Mouse (Mus musculus) testis, adult 2 months (tissue): Measurements from ENCODE around the gene Mrpl55. TPM values are rescaled to one million over a fixed set of nuclear protein-coding genes. Genes with fewer than 3 reads are reported as not detected.

Source experiments
- H3K27ac ChIP-seq: fragments of 200-500 bp; 2 replicates; pipeline ENCODE4 v1.5.1; 2012; ENCODE audit warnings: low read depth, low read length; ENCODE audit not compliant: control insufficient read depth, insufficient read depth
- H3K27me3 ChIP-seq: fragments of 200-500 bp; 2 replicates; pipeline ENCODE4 v1.6.1; 2012; ENCODE audit warnings: mild to moderate bottlenecking, low read length, moderate library complexity; ENCODE audit not compliant: control insufficient read depth, insufficient read depth
- H3K36me3 ChIP-seq: fragments of 200-500 bp; 2 replicates; pipeline ENCODE4 v1.6.1; 2012; ENCODE audit warnings: mild to moderate bottlenecking, low read length; ENCODE audit not compliant: control insufficient read depth, insufficient read depth
- H3K4me1 ChIP-seq: fragments of 200-500 bp; 2 replicates; pipeline ENCODE4 v1.6.1; 2012; ENCODE audit warnings: low read length; ENCODE audit not compliant: control insufficient read depth, insufficient read depth
- H3K4me3 ChIP-seq: fragments of 200-500 bp; 2 replicates; pipeline ENCODE4 v1.5.1; 2012; ENCODE audit warnings: low read depth, mild to moderate bottlenecking, low read length, moderate library complexity, mixed read lengths; ENCODE audit not compliant: control insufficient read depth
- CTCF ChIP-seq: fragments of 200-500 bp; IDR thresholded peaks from 2 replicates; pipeline ENCODE4 v1.5.1; 2012; ENCODE audit warnings: low read depth, mild to moderate bottlenecking, inconsistent platforms, low read length, moderate library complexity; ENCODE audit not compliant: control insufficient read depth, insufficient read depth, insufficient replicate concordance
- POLR2A ChIP-seq: fragments of 200-500 bp; IDR thresholded peaks from 2 replicates; pipeline ENCODE4 v1.6.1; 2012; ENCODE audit warnings: low read depth, mild to moderate bottlenecking, inconsistent platforms, low read length, moderate library complexity; ENCODE audit not compliant: control insufficient read depth
- polyA plus RNA-seq: library from polyadenylated mRNA; depleted of rRNA; stranded (reverse); fragments of >200 nt; gene quantifications from 2 replicates; pipeline ENCODE4 v1.2.3, GENCODE M21; 2012; rRNA removed

Gene Mrpl55
- polyA plus RNA-seq, result 75.8 and 82.3 TPM in 2 replicates

GRCm38 (mm10) chr11:59202081-59202995 lies at the start of gene Mrpl55:
Mrpl55 (plus strand) TSS chr11:59202486.
- Histone ChIP-seq H3K27ac (peak within 1 kb of the TSS; percentile 74), H3K36me3 (no peaks in the 10 kb centered on the region; the same call in 1 of the 2 replicates), H3K4me1 (peaks cover 14% of the 10 kb centered on the region)

DNA sequence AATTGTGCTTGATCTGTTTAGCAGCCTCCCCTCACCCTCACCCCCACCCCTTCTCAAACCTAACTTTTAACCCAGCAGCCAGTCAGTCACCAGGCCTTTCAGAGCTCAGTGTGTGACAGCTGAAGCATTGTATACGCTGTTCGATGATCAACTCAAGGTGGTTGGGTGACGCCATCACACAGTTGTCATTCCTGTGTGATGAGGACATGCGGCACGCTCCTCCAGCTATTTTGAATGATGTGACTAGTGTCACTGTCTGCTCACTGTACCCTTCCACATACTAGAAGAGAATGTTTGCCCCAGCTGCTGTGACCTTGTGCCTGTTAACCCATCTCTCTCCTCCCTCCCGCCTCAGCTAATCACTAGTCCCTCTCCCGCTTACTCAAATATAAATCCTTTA lies 48.1 kb upstream of the Mrpl55 start:
- H3K4me3 ChIP-seq, result no peak overlapping the region
- H3K27ac ChIP-seq, result no peak overlapping the region
- H3K4me1 ChIP-seq, result peaks cover 3% of the 10 kb centered on the region; the same call in 1 of the 2 replicates
- no peaks in the 10 kb centered on the region; the same call in 1 of the 2 replicates for H3K36me3 ChIP-seq
- no peak for TF ChIP-seq CTCF
- no peak for TF ChIP-seq POLR2A
- H3K27me3 ChIP-seq, result no peaks in the 10 kb centered on the region

More at GRCm38 (mm10) chr11:59202081-59202995, at the start of gene Mrpl55:
- Histone ChIP-seq H3K27me3 (no peaks in the 10 kb centered on the region), H3K4me3 (peak within 1 kb of the TSS; percentile 100)
- TF ChIP-seq POLR2A (peak; percentile 64; the same call in 1 of the 2 replicates), CTCF (no peak)

- TF ChIP-seq CTCF (no peak), POLR2A (no peak)
- no peaks in the 10 kb centered on the region; the same call in 1 of the 2 replicates for H3K36me3 ChIP-seq
- H3K27ac ChIP-seq, result no peak overlapping the region
- H3K4me1 ChIP-seq, result peaks cover 3% of the 10 kb centered on the region; the same call in 1 of the 2 replicates
- no peaks in the 10 kb centered on the region for H3K27me3 ChIP-seq
- no peak overlapping the region for H3K4me3 ChIP-seq
These were observed 46.4 kb upstream of the Mrpl55 start for GRCm38 (mm10) chr11:59155900-59156299.

- H3K4me1 ChIP-seq, result peaks cover 6% of the 10 kb centered on the region; the same call in 1 of the 2 replicates
- H3K36me3 ChIP-seq, result no peaks in the 10 kb centered on the region; the same call in 1 of the 2 replicates
- no peaks in the 10 kb centered on the region for H3K27me3 ChIP-seq
- no peak overlapping the region for H3K27ac ChIP-seq
- no peak overlapping the region for H3K4me3 ChIP-seq
- TF ChIP-seq POLR2A (no peak), CTCF (no peak)
These were observed 43.2 kb upstream of the Mrpl55 start for GRCm38 (mm10) chr11:59159099-59159498.

DNA sequence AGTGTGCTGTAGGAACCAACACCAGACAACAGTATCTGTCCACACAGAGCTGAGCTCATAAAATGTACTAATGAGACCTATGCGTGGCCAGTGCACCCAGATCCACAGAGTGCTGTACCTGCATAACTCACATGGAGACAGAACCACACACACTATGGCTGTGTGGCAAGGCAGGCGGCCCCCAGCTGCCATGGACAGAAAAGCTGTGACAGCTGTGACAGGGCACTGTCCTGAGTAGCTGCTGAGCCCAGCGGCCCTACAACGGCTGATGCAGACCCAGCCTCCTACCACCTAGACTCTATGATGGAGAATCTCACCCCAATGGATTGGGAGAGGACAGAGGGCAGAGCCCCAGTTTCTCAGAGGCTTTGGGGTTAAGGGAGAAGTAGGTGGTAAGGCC lies 42.7 kb upstream of the Mrpl55 start:
- Histone ChIP-seq H3K4me1 (peaks cover 10% of the 10 kb centered on the region), H3K27me3 (no peaks in the 10 kb centered on the region), H3K27ac (no peak overlapping the region), H3K36me3 (no peaks in the 10 kb centered on the region; the same call in 1 of the 2 replicates), H3K4me3 (no peak overlapping the region)
- TF ChIP-seq POLR2A, result no peak
- no peak for TF ChIP-seq CTCF

DNA sequence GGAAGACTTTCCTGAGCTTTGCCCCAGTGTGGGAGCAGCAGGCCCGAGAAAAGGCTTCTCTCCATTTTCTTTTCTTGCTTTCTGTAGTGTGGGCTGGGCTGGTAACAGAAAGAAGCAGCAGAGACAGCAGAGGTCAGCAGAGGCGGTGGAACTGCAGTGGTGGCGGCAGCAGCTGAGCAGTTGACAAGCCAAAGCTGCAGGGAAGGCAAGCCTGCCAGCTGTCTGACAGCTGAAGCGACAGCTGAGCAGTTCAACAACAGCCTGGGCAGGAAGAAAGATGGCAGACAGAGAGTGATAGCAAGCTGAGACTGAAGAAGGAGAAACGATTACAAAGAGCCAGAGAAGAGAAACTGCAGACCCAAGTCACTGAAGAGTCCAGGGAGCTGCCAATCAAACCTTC lies 40.9 kb upstream of the Mrpl55 start:
- Histone ChIP-seq H3K4me3 (peak overlapping the region; percentile 97), H3K27me3 (no peaks in the 10 kb centered on the region), H3K4me1 (peaks cover 14% of the 10 kb centered on the region), H3K36me3 (no peaks in the 10 kb centered on the region; the same call in 1 of the 2 replicates), H3K27ac (no peak overlapping the region)
- TF ChIP-seq POLR2A (no peak), CTCF (no peak)

GRCm38 (mm10) chr11:59162443-59163254 lies 39.6 kb upstream of the Mrpl55 start:
- TF ChIP-seq CTCF (no peak), POLR2A (no peak)
- H3K4me3 ChIP-seq, result peak overlapping the region; percentile 97
- H3K4me1 ChIP-seq, result peaks cover 14% of the 10 kb centered on the region
- H3K36me3 ChIP-seq, result no peaks in the 10 kb centered on the region; the same call in 1 of the 2 replicates
- H3K27me3 ChIP-seq, result no peaks in the 10 kb centered on the region
- peak overlapping the region; percentile 76 for H3K27ac ChIP-seq
